Mouse (Mus musculus) midbrain, embryonic 16.5 days (tissue): ENCODE results near the gene Sh3tc1. TPM values are rescaled to one million over a fixed set of nuclear protein-coding genes. Genes with fewer than 3 reads are reported as not detected.
A peak's percentile ranks its signal among the peaks of the same experiment; 100 is the strongest.

Source experiments
- ATAC-seq: fragments of 200-750 bp; cut with Nextera tagmentation; 2 replicates; pipeline ENCODE4 v1.8.0; 2017; ENCODE audit warnings: moderate TSS enrichment
- H3K27ac ChIP-seq: fragments of 300-500 bp; sonication (generic); 2 replicates; pipeline ENCODE4 v1.5.1; 2014; ENCODE audit warnings: mild to moderate bottlenecking, low read length, mixed read lengths
- H3K27me3 ChIP-seq: fragments of 300-500 bp; sonication (generic); 2 replicates; pipeline ENCODE4 v1.6.1; 2014; ENCODE audit warnings: low read depth, low read length, mixed read lengths; ENCODE audit not compliant: control insufficient read depth, insufficient read depth
- H3K36me3 ChIP-seq: fragments of 300-500 bp; sonication (generic); 2 replicates; pipeline ENCODE4 v1.6.1; 2014; ENCODE audit warnings: mild to moderate bottlenecking, low read length, moderate library complexity, mixed read lengths; ENCODE audit not compliant: control insufficient read depth, insufficient read depth
- H3K4me1 ChIP-seq: fragments of 300-500 bp; sonication (generic); 2 replicates; pipeline ENCODE4 v1.6.1; 2014; ENCODE audit warnings: mild to moderate bottlenecking, low read length, mixed read lengths; ENCODE audit not compliant: control insufficient read depth, insufficient read depth
- H3K4me2 ChIP-seq: fragments of 300-500 bp; sonication (generic); 2 replicates; pipeline ENCODE4 v1.6.1; 2014; ENCODE audit warnings: mild to moderate bottlenecking, low read length, mixed read lengths
- H3K4me3 ChIP-seq: fragments of 300-500 bp; sonication (generic); 2 replicates; pipeline ENCODE4 v1.5.1; 2014; ENCODE audit warnings: low read depth, mild to moderate bottlenecking, low read length, moderate library complexity, mixed read lengths
- H3K9ac ChIP-seq: fragments of 300-500 bp; sonication (generic); 2 replicates; pipeline ENCODE4 v1.6.1; 2014; ENCODE audit warnings: low read depth, low read length, mixed read lengths
- H3K9me3 ChIP-seq: fragments of 300-500 bp; sonication (generic); replicated peaks from 2 replicates; pipeline ENCODE4 v1.6.1; 2014; ENCODE audit warnings: mild to moderate bottlenecking, low read length, mixed read lengths; ENCODE audit not compliant: control insufficient read depth, poor library complexity, severe bottlenecking
- WGBS: fragments of 180-500 bp; shearing (Covaris S2); extraction: QIAGEN DNeasy Blood & Tissue Kit; methylation state at CpG from one replicate; pipeline ENCODE4 v1.1.7; 2014; 5-methylcytosine and 5-hydroxymethylcytosine counted together
- polyA plus RNA-seq: library from polyadenylated mRNA; unstranded; fragments of >200 nt; fragmentation: Nextera tagmentation; extraction: Ambion mirVana; gene quantifications from 2 replicates; pipeline ENCODE4 v1.2.1, GENCODE M21; 2015

Gene Sh3tc1
- polyA plus RNA-seq, result 1.8 and 3.2 TPM in 2 replicates

DNA sequence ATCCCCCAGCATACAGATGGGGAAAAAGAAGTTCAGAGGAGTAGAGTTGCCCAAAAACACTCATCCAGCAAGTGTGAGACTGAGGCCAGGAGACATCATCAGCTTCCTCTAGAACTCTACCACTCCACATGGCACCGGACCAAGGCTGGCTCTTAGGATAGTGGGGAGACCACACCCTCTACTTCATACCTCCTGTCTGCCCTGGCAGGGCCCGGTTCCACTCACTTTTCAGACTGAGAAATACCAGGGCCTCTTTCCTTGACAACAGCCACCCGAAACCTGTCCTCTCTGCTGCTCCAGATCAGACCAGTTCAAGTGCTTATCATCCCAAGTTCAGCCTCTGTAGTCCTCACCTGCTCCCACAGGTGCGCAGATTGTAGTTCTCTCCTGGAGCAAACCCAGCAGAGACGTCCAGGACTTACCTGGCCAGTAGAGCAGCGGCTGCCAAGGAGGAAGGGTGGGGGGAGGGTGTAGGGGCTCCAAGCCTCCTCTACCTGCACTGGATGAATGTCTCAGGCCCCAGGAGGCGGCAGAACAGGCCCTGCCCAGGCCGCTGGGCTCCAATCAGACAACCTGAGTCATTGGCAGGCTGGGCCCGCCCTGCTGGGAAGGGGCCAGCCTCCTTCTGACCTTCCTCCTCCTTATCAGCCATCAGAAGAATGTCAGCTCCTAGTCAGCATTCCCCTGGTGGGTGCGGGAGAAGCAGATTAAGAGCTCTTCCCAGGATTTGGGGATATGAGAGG lies at the start of gene Sh3tc1:
Sh3tc1 (minus strand) TSS at position 452 of the 743 bp plus-strand sequence.
- H3K4me1 ChIP-seq, result no peaks in the 10 kb centered on the region; the same call in 1 of the 2 replicates
- H3K9ac ChIP-seq, result no peak within 1 kb of the TSS
- peaks cover 8% of the 10 kb centered on the region; the same call in 1 of the 2 replicates for H3K27me3 ChIP-seq
- no peak within 1 kb of the TSS for H3K4me2 ChIP-seq
- no peak within 1 kb of the TSS for H3K27ac ChIP-seq
- no peaks in the 10 kb centered on the region for H3K9me3 ChIP-seq
- H3K36me3 ChIP-seq, result no peaks in the 10 kb centered on the region
- 20% methylated on average over 10 of the region's 10 CpGs for WGBS
- ATAC-seq, result no peak
- H3K4me3 ChIP-seq, result no peak within 1 kb of the TSS

DNA sequence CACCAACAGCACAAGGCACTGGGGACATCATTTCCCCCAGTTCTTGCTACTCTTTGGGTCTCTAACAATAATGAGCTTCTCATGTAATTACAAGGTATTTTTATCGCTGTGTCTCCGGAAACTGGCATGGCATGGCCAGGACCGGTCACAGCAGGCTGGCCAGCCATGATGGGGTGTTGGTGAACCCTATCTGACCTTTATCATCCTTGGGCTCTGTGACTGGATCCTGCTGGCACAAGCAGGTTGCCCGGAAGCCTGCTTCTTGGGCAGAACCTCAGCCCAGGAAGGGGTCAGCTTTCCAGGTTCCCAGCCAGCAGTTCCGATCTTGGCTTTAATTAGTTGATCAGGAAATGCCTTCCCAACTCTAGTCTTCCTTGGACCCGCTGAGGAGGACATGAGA lies 48.9 kb upstream of the Sh3tc1 start:
- WGBS, result 85% methylated on average over 6 of the region's 6 CpGs
- no peak overlapping the region for H3K27ac ChIP-seq
- no peaks in the 10 kb centered on the region for H3K27me3 ChIP-seq
- no peaks in the 10 kb centered on the region for H3K4me1 ChIP-seq
- H3K4me3 ChIP-seq, result no peak overlapping the region
- no peak overlapping the region for H3K9ac ChIP-seq
- H3K36me3 ChIP-seq, result no peaks in the 10 kb centered on the region
- no peak overlapping the region for H3K4me2 ChIP-seq
- ATAC-seq, result no peak
- no peaks in the 10 kb centered on the region for H3K9me3 ChIP-seq

DNA sequence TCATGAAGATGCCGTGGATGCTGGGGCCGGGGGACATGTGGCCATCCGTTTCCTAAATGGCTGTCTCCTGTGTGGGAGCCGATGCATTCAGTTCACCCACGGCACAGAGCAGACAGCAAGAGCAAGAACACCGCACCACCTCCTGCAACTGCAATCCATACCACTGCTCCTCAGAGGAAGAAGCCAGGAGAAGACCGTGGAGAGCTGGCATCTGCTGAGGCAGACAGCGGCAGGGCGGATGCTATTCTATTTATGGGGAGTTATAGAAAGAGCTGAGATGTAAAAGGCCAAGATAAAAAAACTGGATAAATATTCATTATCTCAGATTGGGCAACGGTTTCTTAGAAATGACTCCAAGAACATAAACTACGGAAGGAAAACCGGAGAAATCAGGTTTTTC lies 48.1 kb upstream of the Sh3tc1 start:
- Histone ChIP-seq H3K9me3 (no peaks in the 10 kb centered on the region), H3K36me3 (no peaks in the 10 kb centered on the region), H3K4me2 (no peak overlapping the region), H3K27me3 (no peaks in the 10 kb centered on the region), H3K4me1 (no peaks in the 10 kb centered on the region), H3K4me3 (no peak overlapping the region), H3K9ac (no peak overlapping the region), H3K27ac (no peak overlapping the region)
- WGBS, result 88% methylated on average over 12 of the region's 12 CpGs
- no peak for ATAC-seq

DNA sequence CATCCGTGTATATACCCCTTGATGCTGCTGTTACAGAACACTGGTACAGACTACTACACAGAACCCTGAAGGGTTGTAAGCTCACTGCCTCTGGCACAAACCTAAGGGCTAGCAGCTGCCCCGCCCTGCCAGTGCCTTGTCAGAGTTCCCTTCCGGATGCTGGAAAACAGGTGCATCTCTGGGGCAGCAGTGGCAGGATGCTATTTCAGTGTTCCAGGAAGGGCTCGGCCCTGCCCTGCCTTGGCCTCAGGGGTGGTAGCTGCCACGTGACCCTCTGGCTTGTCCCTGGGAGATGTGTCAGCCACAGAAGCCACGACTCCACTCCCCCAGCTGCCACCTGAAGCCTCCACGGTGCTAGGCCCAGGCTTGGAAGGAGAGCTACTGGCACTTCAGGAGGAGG lies 46.1 kb upstream of the Sh3tc1 start:
- Histone ChIP-seq H3K9me3 (no peaks in the 10 kb centered on the region), H3K36me3 (no peaks in the 10 kb centered on the region), H3K4me3 (no peak overlapping the region), H3K4me2 (no peak overlapping the region), H3K27me3 (no peaks in the 10 kb centered on the region), H3K4me1 (no peaks in the 10 kb centered on the region), H3K27ac (no peak overlapping the region), H3K9ac (no peak overlapping the region)
- ATAC-seq, result no peak
- WGBS, result 73% methylated on average over 7 of the region's 7 CpGs

DNA sequence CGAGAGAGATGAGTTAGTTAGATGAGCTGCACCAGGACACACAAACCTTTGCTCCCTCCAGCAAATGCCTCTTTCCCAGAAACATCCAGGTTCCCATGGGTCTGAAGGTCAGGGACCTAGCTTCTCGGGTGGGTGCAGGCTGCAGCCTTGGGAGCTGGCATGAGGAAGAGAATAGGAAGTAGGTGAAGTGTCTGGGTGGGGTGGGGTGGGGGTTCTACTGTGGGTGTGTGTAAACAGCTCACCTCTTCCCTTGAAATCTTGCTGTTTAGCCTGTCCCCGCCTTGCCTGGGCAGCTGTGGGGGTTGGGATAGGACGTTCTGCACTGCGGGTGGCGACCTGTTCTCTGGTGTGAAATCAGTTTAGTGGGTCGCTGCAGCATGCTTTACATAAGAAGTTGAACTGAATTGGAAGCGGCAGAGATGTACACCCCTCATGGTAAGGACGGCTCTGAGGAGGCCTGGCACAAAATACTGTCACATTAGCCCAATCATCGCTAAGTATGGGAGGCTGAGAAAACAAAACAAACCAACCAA lies 42.9 kb upstream of the Sh3tc1 start:
- no peak overlapping the region for H3K4me2 ChIP-seq
- no peaks in the 10 kb centered on the region for H3K36me3 ChIP-seq
- H3K27ac ChIP-seq, result no peak overlapping the region
- no peaks in the 10 kb centered on the region for H3K9me3 ChIP-seq
- H3K4me3 ChIP-seq, result no peak overlapping the region
- no peak overlapping the region for H3K9ac ChIP-seq
- H3K4me1 ChIP-seq, result no peaks in the 10 kb centered on the region
- WGBS, result 54% methylated on average over 10 of the region's 10 CpGs
- H3K27me3 ChIP-seq, result no peaks in the 10 kb centered on the region
- no peak for ATAC-seq

DNA sequence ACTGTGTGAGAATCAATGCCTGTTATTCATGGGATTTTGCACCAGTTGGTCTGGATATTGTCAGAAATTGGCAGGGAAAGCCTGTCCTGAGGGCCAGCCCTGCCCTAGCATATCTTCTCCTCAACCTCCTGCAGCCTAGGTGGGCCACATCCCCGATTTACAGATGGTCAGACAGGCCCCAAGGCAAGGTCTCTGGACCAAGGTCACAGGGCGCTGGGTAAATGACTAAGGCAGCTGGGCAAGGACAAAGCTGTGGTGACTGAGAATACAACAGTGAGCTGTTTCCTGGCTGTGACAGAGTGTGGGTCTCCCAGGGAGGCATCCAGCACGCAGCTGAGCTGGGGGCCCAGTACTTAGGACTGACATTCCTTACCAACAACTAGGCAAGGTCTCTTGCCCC lies 41.3 kb upstream of the Sh3tc1 start:
- Histone ChIP-seq H3K9ac (no peak overlapping the region), H3K27me3 (no peaks in the 10 kb centered on the region), H3K4me1 (no peaks in the 10 kb centered on the region), H3K4me2 (no peak overlapping the region), H3K4me3 (no peak overlapping the region), H3K36me3 (no peaks in the 10 kb centered on the region), H3K27ac (no peak overlapping the region), H3K9me3 (no peaks in the 10 kb centered on the region)
- 80% methylated on average over 3 of the region's 3 CpGs for WGBS
- ATAC-seq, result no peak

DNA sequence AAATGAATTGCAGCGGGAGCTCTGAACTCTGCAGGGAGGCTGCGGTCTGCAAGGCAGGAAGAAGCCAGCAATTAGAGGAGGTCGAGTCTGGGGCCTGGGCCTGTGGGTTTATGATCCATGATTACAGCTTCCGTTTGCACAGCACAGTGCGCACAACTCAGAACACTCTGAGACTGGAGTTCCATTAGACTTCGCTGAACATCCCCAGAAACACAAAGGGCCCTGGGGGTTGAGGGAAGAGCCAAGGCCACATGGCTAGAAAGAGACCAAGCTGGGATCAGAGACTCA lies 34.3 kb upstream of the Sh3tc1 start:
- no peak for ATAC-seq
- Histone ChIP-seq H3K4me2 (no peak overlapping the region), H3K27ac (no peak overlapping the region), H3K4me1 (no peaks in the 10 kb centered on the region; the same call in 1 of the 2 replicates), H3K9ac (no peak overlapping the region), H3K27me3 (no peaks in the 10 kb centered on the region), H3K4me3 (no peak overlapping the region), H3K9me3 (no peaks in the 10 kb centered on the region; the same call in 1 of the 2 replicates), H3K36me3 (no peaks in the 10 kb centered on the region)
- 49% methylated on average over 6 of the region's 6 CpGs for WGBS

DNA sequence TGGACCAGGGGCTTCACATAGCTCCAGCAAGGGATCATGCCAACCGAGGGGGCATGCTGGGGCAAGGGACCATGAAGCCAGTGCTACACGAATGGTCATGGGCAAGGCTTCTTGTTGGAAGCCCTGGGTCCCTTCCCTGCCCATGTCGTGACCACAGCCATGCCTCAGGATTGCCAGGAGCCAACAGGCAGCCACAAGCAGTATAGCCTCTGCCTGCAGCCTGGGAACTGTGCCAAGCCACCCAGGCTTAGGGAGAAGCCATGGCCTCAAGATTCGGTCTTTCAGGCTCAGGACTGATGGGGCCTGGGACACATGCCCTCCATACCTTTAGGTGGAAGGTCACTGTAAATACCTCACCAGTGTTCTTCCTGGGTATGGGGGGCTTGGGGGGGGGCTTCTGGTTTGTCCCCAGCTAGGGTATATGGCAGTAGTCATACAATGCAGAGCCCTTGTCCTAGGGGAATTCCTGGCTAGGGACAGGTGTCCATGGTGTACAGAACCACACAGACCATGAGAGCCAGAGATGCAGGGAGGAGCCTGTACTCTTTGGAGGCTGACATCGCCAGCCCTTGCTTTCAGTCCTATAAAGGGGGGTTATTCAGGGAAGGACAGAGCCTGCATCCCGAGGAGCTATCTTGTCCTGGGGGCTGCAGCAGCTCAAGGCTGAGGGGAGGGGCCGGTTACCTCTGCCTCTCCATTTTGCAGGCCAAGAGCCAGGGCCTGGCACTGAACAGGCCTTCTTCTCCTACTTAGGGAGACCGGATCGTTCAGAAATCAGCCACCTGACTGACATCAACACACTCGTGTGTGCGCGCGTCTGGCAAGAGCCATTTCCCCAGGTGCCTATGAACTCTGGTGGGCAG lies 33.7 kb upstream of the Sh3tc1 start:
- Histone ChIP-seq H3K9ac (no peak overlapping the region), H3K4me2 (no peak overlapping the region), H3K27me3 (no peaks in the 10 kb centered on the region), H3K4me3 (no peak overlapping the region), H3K9me3 (no peaks in the 10 kb centered on the region; the same call in 1 of the 2 replicates), H3K4me1 (no peaks in the 10 kb centered on the region; the same call in 1 of the 2 replicates), H3K36me3 (no peaks in the 10 kb centered on the region), H3K27ac (peak overlapping the region; percentile 34; the same call in 1 of the 2 replicates)
- WGBS, result 61% methylated on average over 13 of the region's 13 CpGs
- ATAC-seq, result peak; percentile 29; the same call in 1 of the 2 replicates
